Mouse (Mus musculus) hindbrain, embryonic 16.5 days (tissue): ENCODE data around the gene Slc24a3. TPM values are rescaled to one million over a fixed set of nuclear protein-coding genes. Genes with fewer than 3 reads are reported as not detected.
A peak's percentile ranks its signal among the peaks of the same experiment; 100 is the strongest.

ENCODE experiments used
- ATAC-seq: fragments of 200-750 bp; cut with Nextera tagmentation; 2 replicates; pipeline ENCODE4 v1.8.0; 2017; ENCODE audit warnings: moderate TSS enrichment, moderate library complexity
- H3K27ac ChIP-seq: fragments of 300-500 bp; sonication (generic); 2 replicates; pipeline ENCODE4 v1.5.1; 2014; ENCODE audit warnings: low read depth, mild to moderate bottlenecking, control low read depth, low read length, moderate library complexity
- H3K27me3 ChIP-seq: fragments of 300-500 bp; sonication (generic); replicated peaks from 2 replicates; pipeline ENCODE4 v1.6.1; 2014; ENCODE audit warnings: low read length; ENCODE audit not compliant: control insufficient read depth, insufficient read depth
- H3K36me3 ChIP-seq: fragments of 300-500 bp; sonication (generic); 2 replicates; pipeline ENCODE4 v1.6.1; 2014; ENCODE audit warnings: mild to moderate bottlenecking, low read length, moderate library complexity, mixed read lengths; ENCODE audit not compliant: control insufficient read depth, insufficient read depth
- H3K4me1 ChIP-seq: fragments of 300-500 bp; sonication (generic); 2 replicates; pipeline ENCODE4 v1.6.1; 2014; ENCODE audit warnings: low read depth, low read length; ENCODE audit not compliant: control insufficient read depth, insufficient read depth
- H3K4me2 ChIP-seq: fragments of 300-500 bp; sonication (generic); 2 replicates; pipeline ENCODE4 v1.6.1; 2014; ENCODE audit warnings: mild to moderate bottlenecking, low read length, control low read depth, moderate library complexity
- H3K4me3 ChIP-seq: fragments of 300-500 bp; sonication (generic); 2 replicates; pipeline ENCODE4 v1.5.1; 2014; ENCODE audit warnings: mild to moderate bottlenecking, low read length, control low read depth, moderate library complexity
- H3K9ac ChIP-seq: fragments of 300-500 bp; sonication (generic); 2 replicates; pipeline ENCODE4 v1.6.1; 2014; ENCODE audit warnings: low read depth, mild to moderate bottlenecking, control low read depth, low read length, moderate library complexity
- H3K9me3 ChIP-seq: fragments of 300-500 bp; sonication (generic); 2 replicates; pipeline ENCODE4 v1.6.1; 2014; ENCODE audit warnings: mild to moderate bottlenecking, low read length, moderate library complexity; ENCODE audit not compliant: control insufficient read depth
- WGBS: fragments of 180-500 bp; shearing (Covaris S2); extraction: QIAGEN DNeasy Blood & Tissue Kit; methylation state at CpG from one replicate; pipeline ENCODE4 v1.1.7; 2014; 5-methylcytosine and 5-hydroxymethylcytosine counted together
- polyA plus RNA-seq: library from polyadenylated mRNA; unstranded; fragments of >200 nt; fragmentation: Nextera tagmentation; extraction: Ambion mirVana; gene quantifications from 2 replicates; pipeline ENCODE4 v1.2.1, GENCODE M21; 2015

Gene Slc24a3
- polyA plus RNA-seq, 1 experiment from 2014 or later = 11.7 TPM

GRCm38 (mm10) chr2:145344521-145344920 lies 177.0 kb downstream of the Slc24a3 start:
- no peak overlapping the region for H3K9ac ChIP-seq
- H3K9me3 ChIP-seq = no peaks in the 10 kb centered on the region
- H3K27ac ChIP-seq = no peak overlapping the region
- no peaks in the 10 kb centered on the region for H3K4me1 ChIP-seq
- no peak for ATAC-seq
- no peaks in the 10 kb centered on the region for H3K27me3 ChIP-seq
- WGBS = 83% methylated on average over 1 of the region's 1 CpGs
- H3K4me3 ChIP-seq = no peak overlapping the region
- no peaks in the 10 kb centered on the region for H3K36me3 ChIP-seq
- no peak overlapping the region for H3K4me2 ChIP-seq

GRCm38 (mm10) chr2:145353801-145354200 lies 186.2 kb downstream of the Slc24a3 start:
- Histone ChIP-seq H3K36me3 (no peaks in the 10 kb centered on the region), H3K27ac (no peak overlapping the region), H3K9ac (no peak overlapping the region), H3K27me3 (no peaks in the 10 kb centered on the region), H3K4me1 (no peaks in the 10 kb centered on the region), H3K4me2 (no peak overlapping the region), H3K4me3 (no peak overlapping the region), H3K9me3 (no peaks in the 10 kb centered on the region)
- ATAC-seq = no peak
- 66% methylated on average over 1 of the region's 1 CpGs for WGBS

GRCm38 (mm10) chr2:145358236-145358942 lies 190.8 kb downstream of the Slc24a3 start:
- Histone ChIP-seq H3K27me3 (no peaks in the 10 kb centered on the region), H3K9ac (no peak overlapping the region), H3K4me3 (no peak overlapping the region), H3K36me3 (no peaks in the 10 kb centered on the region), H3K4me2 (no peak overlapping the region), H3K27ac (no peak overlapping the region), H3K4me1 (no peaks in the 10 kb centered on the region), H3K9me3 (no peaks in the 10 kb centered on the region)
- ATAC-seq = peak; percentile 60; the same call in 1 of the 2 replicates
- 73% methylated on average over 6 of the region's 6 CpGs for WGBS

GRCm38 (mm10) chr2:145363604-145364003 lies 196.1 kb downstream of the Slc24a3 start:
- no peaks in the 10 kb centered on the region for H3K27me3 ChIP-seq
- no peak overlapping the region for H3K9ac ChIP-seq
- no peaks in the 10 kb centered on the region for H3K4me1 ChIP-seq
- no peak overlapping the region for H3K4me2 ChIP-seq
- H3K36me3 ChIP-seq = no peaks in the 10 kb centered on the region
- no peak overlapping the region for H3K27ac ChIP-seq
- WGBS = 55% methylated on average over 2 of the region's 2 CpGs
- no peaks in the 10 kb centered on the region for H3K9me3 ChIP-seq
- ATAC-seq = no peak
- H3K4me3 ChIP-seq = no peak overlapping the region

- 68% methylated on average over 2 of the region's 2 CpGs for WGBS
- Histone ChIP-seq H3K27ac (no peak overlapping the region), H3K27me3 (no peaks in the 10 kb centered on the region), H3K9me3 (no peaks in the 10 kb centered on the region), H3K36me3 (no peaks in the 10 kb centered on the region), H3K9ac (no peak overlapping the region), H3K4me3 (no peak overlapping the region), H3K4me1 (no peaks in the 10 kb centered on the region), H3K4me2 (no peak overlapping the region)
- ATAC-seq = no peak
Measured at GRCm38 (mm10) chr2:145368701-145369100, 201.1 kb downstream of the Slc24a3 start.

GRCm38 (mm10) chr2:145370795-145371194 lies 203.2 kb downstream of the Slc24a3 start:
- Histone ChIP-seq H3K4me1 (no peaks in the 10 kb centered on the region), H3K27me3 (no peaks in the 10 kb centered on the region), H3K27ac (no peak overlapping the region), H3K36me3 (no peaks in the 10 kb centered on the region), H3K9ac (no peak overlapping the region), H3K4me3 (no peak overlapping the region), H3K4me2 (no peak overlapping the region), H3K9me3 (no peaks in the 10 kb centered on the region)
- 87% methylated on average over 4 of the region's 4 CpGs for WGBS
- ATAC-seq = no peak

- no peak overlapping the region for H3K27ac ChIP-seq
- no peaks in the 10 kb centered on the region for H3K27me3 ChIP-seq
- peak; percentile 56 for ATAC-seq
- no peaks in the 10 kb centered on the region for H3K36me3 ChIP-seq
- 67% methylated on average over 5 of the region's 5 CpGs for WGBS
- H3K9me3 ChIP-seq = no peaks in the 10 kb centered on the region
- no peak overlapping the region for H3K9ac ChIP-seq
- H3K4me3 ChIP-seq = no peak overlapping the region
- no peak overlapping the region for H3K4me2 ChIP-seq
- no peaks in the 10 kb centered on the region for H3K4me1 ChIP-seq
Measured at GRCm38 (mm10) chr2:145373803-145374202, 206.2 kb downstream of the Slc24a3 start.

GRCm38 (mm10) chr2:145382908-145383770 lies 215.6 kb downstream of the Slc24a3 start:
- Histone ChIP-seq H3K9me3 (no peaks in the 10 kb centered on the region), H3K36me3 (no peaks in the 10 kb centered on the region), H3K27ac (peak overlapping the region; percentile 16; the same call in 1 of the 2 replicates), H3K4me1 (no peaks in the 10 kb centered on the region; the same call in 1 of the 2 replicates), H3K4me3 (no peak overlapping the region), H3K4me2 (no peak overlapping the region; the same call in 1 of the 2 replicates), H3K27me3 (no peaks in the 10 kb centered on the region), H3K9ac (no peak overlapping the region)
- ATAC-seq = peak; percentile 90
- 63% methylated on average over 13 of the region's 13 CpGs for WGBS

- no peak overlapping the region for H3K4me3 ChIP-seq
- H3K9me3 ChIP-seq = no peaks in the 10 kb centered on the region
- no peaks in the 10 kb centered on the region for H3K36me3 ChIP-seq
- no peak overlapping the region for H3K27ac ChIP-seq
- no peak overlapping the region for H3K4me2 ChIP-seq
- H3K9ac ChIP-seq = no peak overlapping the region
- no peak for ATAC-seq
- no peaks in the 10 kb centered on the region; the same call in 1 of the 2 replicates for H3K4me1 ChIP-seq
- WGBS = 94% methylated on average over 2 of the region's 2 CpGs
- H3K27me3 ChIP-seq = no peaks in the 10 kb centered on the region
Measured at GRCm38 (mm10) chr2:145384221-145384620, 216.7 kb downstream of the Slc24a3 start.
